In the genomic region with DNA sequence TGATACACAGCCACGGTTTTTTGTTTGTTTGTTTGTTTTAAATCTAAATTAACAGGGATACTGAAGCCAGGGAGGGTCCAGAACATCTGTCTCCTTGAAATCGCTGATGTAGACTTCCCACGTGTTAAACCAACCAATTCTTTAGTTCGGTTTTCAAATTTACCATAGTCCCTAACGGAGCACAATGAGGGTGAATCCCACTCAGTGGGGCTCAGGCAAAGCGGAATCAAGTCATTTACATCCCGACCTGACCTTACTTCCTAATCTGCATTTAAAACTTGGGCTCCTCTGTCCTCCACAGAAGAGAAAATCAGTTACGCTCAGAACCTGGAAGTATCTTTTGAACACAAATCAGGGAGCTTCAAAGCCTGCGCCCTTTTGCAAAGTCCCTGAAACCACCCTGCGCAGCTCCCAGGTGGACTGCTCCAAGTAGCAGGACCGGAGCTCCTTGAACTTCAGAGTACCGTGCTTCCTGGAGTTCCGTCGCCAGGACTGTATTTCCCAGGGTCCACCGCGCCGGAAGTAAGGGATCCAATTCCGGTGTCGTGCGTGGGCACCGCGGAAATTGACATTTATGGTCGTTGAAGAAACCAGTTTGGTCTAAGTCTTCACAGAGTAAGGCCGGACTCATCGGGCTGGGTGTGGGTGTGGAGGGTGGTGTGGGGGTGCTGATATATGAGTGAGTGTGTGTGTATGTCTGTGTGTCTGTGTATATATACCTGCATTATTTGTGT, we compare ENCODE assay signal across 8 mouse cellular contexts. TPM values are rescaled to one million over a fixed set of nuclear protein-coding genes. Genes with fewer than 3 reads are reported as not detected.
A peak's percentile ranks its signal among the peaks of the same experiment; 100 is the strongest.
DNase-seq lines count a peak whose midpoint lies in the region; ATAC-seq and TF ChIP-seq lines count a peak whose summit lies in the region.

No protein-coding gene starts in this region.

- no peak for TF ChIP-seq RAD21 in MEL (IDR thresholded peaks at IDR 0.05; ENCODE audit: low read depth, low read length)

- DNase-seq in MEL (ENCODE audit: low read depth, low spot score): peak; percentile 91
- DNase-seq in cerebellum, adult 2 months: peak; percentile 84
- peak; percentile 77 for DNase-seq in forebrain, postnatal 0 days
- peak; percentile 58 for DNase-seq in layer of hippocampus, adult 9-10 months (ENCODE audit: low spot score)
- peak; percentile 55 for DNase-seq in ovary, postnatal 10 days (ENCODE audit: low spot score)
- peak; percentile 53 to 65 for DNase-seq in thymus, postnatal 10 days (ENCODE audit: low spot score in 2 of 2)

- H3K27ac ChIP-seq in MEL (ENCODE audit: control insufficient read depth, low read depth, low read length): peak overlapping the region; percentile 59
- H3K27ac ChIP-seq in cerebellum, adult 2 months (ENCODE audit: insufficient read depth, low read length): no peak overlapping the region
- H3K27ac ChIP-seq in forebrain, postnatal 0 days (ENCODE audit: low read depth, low read length): no peak overlapping the region
- peak overlapping the region; percentile 63 for H3K27ac ChIP-seq in lung, embryonic 16.5 days (ENCODE audit: low read length)

- H3K4me1 ChIP-seq in MEL (ENCODE audit: control insufficient read depth in 1 of 2, insufficient read depth in 2 of 2, low read length in 2 of 2): no peaks in the 10 kb centered on the region
- peaks cover 3% of the 10 kb centered on the region; the same call in 1 of the 2 replicates for H3K4me1 ChIP-seq in cerebellum, adult 2 months (ENCODE audit: control insufficient read depth, insufficient read depth, low read length)
- H3K4me1 ChIP-seq in forebrain, postnatal 0 days (ENCODE audit: insufficient read depth): no peaks in the 10 kb centered on the region
- peaks cover 6% of the 10 kb centered on the region; the same call in 1 of the 2 replicates for H3K4me1 ChIP-seq in lung, embryonic 16.5 days (replicated peaks; ENCODE audit: control insufficient read depth, insufficient read depth, low read length)

- H3K9ac ChIP-seq in MEL (ENCODE audit: control insufficient read depth, low read depth, low read length, poor library complexity, severe bottlenecking): peak overlapping the region; percentile 77
- peak overlapping the region; percentile 53 for H3K9ac ChIP-seq in forebrain, postnatal 0 days
- H3K9ac ChIP-seq in lung, embryonic 16.5 days (ENCODE audit: low read length): peak overlapping the region; percentile 76

- TF ChIP-seq POLR2A in MEL (IDR thresholded peaks at IDR 0.05; ENCODE audit: control insufficient read depth in 1 of 2, insufficient read depth in 1 of 2, low read depth in 1 of 2, low read length in 2 of 2, poor library complexity in 1 of 2): peak; percentile 84 to 97; a peak in 3 of 4 replicates
- peak; percentile 57; the same call in 1 of the 2 replicates for TF ChIP-seq POLR2A in cerebellum, adult 2 months (IDR thresholded peaks at IDR 0.05; ENCODE audit: borderline replicate concordance, insufficient read depth, low read length)

- peak; percentile 98 for ATAC-seq in forebrain, postnatal 0 days
- peak; percentile 72 to 97 for ATAC-seq in hematopoietic stem cell, adult 5-6 weeks (replicated peaks in 1 of 2; ENCODE audit: insufficient read depth in 1 of 2, low FRiP score in 2 of 2, low TSS enrichment in 1 of 2, low read depth in 1 of 2, poor library complexity in 2 of 2, severe bottlenecking in 2 of 2)
- peak; percentile 97 for ATAC-seq in lung, embryonic 16.5 days (ENCODE audit: low read depth)

- peak overlapping the region; percentile 82 to 86 for H3K4me3 ChIP-seq in MEL (ENCODE audit: control insufficient read depth in 1 of 2, insufficient read depth in 1 of 2, low read depth in 2 of 2, low read length in 2 of 2)
- H3K4me3 ChIP-seq in cerebellum, adult 2 months (replicated peaks; ENCODE audit: insufficient read depth, low read depth, low read length): peak overlapping the region; percentile 97
- H3K4me3 ChIP-seq in forebrain, postnatal 0 days (ENCODE audit: low read depth, low read length): peak overlapping the region; percentile 63
- H3K4me3 ChIP-seq in lung, embryonic 16.5 days (ENCODE audit: low read length): peak overlapping the region; percentile 72

- H3K79me2 ChIP-seq in MEL (ENCODE audit: control insufficient read depth, insufficient read depth, low read length, poor library complexity): peaks cover 12% of the 10 kb centered on the region

- TF ChIP-seq EP300 in MEL (IDR thresholded peaks at IDR 0.05; ENCODE audit: low read depth in 1 of 2, low read length in 2 of 2): 0 out of 4 replicates have a peak, but pooled peaks of 1 of the 2 experiments have one; percentile 18

- WGBS in cerebellum, adult 2 months: under 1% methylated on average over 25 of the region's 25 CpGs
- WGBS in forebrain, postnatal 0 days: under 1% methylated on average over 25 of the region's 25 CpGs
- under 1% methylated on average over 25 of the region's 25 CpGs for WGBS in lung, embryonic 16.5 days

- H3K9me3 ChIP-seq in MEL (replicated peaks; ENCODE audit: insufficient read depth, low read length): no peaks in the 10 kb centered on the region
- no peaks in the 10 kb centered on the region for H3K9me3 ChIP-seq in forebrain, postnatal 0 days (ENCODE audit: low read length)
- H3K9me3 ChIP-seq in lung, embryonic 16.5 days (ENCODE audit: control insufficient read depth, low read length): no peaks in the 10 kb centered on the region

- peak overlapping the region; percentile 61 for H3K4me2 ChIP-seq in forebrain, postnatal 0 days (ENCODE audit: low read depth)
- peak overlapping the region; percentile 92 for H3K4me2 ChIP-seq in lung, embryonic 16.5 days (ENCODE audit: low read depth, low read length)

- no peak for TF ChIP-seq CTCF in MEL (IDR thresholded peaks at IDR 0.05 in 2 of 3, conservative IDR thresholded peaks at IDR 0.05 in 1 of 3; ENCODE audit: control insufficient read depth in 1 of 3, insufficient read depth in 1 of 3, low read depth in 2 of 3, low read length in 3 of 3, poor library complexity in 1 of 3, severe bottlenecking in 1 of 3)
- no peak for TF ChIP-seq CTCF in cerebellum, adult 2 months (IDR thresholded peaks at IDR 0.05; ENCODE audit: borderline replicate concordance, insufficient read depth, low read depth, low read length)
- no peak for TF ChIP-seq CTCF in forebrain, postnatal 0 days (IDR thresholded peaks at IDR 0.05; ENCODE audit: low read depth)

- H3K36me3 ChIP-seq in MEL (ENCODE audit: control insufficient read depth in 1 of 2, insufficient read depth in 2 of 2, low read length in 2 of 2): peaks cover 0 to 6% of the 10 kb centered on the region in 2 experiments; a peak in 2 of 4 replicates
- peaks cover 10% of the 10 kb centered on the region for H3K36me3 ChIP-seq in forebrain, postnatal 0 days (ENCODE audit: insufficient read depth)
- H3K36me3 ChIP-seq in lung, embryonic 16.5 days (ENCODE audit: control insufficient read depth, insufficient read depth, low read length): peaks cover 8% of the 10 kb centered on the region

- H3K27me3 ChIP-seq in MEL (ENCODE audit: control insufficient read depth in 1 of 2, insufficient read depth in 2 of 2, low read length in 2 of 2): no peaks in the 10 kb centered on the region
- H3K27me3 ChIP-seq in cerebellum, adult 2 months (ENCODE audit: control insufficient read depth, insufficient read depth, low read length): no peaks in the 10 kb centered on the region
- H3K27me3 ChIP-seq in forebrain, postnatal 0 days (ENCODE audit: insufficient read depth, low read length): no peaks in the 10 kb centered on the region
- H3K27me3 ChIP-seq in lung, embryonic 16.5 days (ENCODE audit: control insufficient read depth, insufficient read depth, low read depth, low read length): no peaks in the 10 kb centered on the region

TF ChIP-seq in MEL, 35 proteins besides CTCF, POLR2A, EP300 and RAD21 (continues in another document):
- TF ChIP-seq GATA1 (IDR thresholded peaks at IDR 0.05; ENCODE audit: low read depth, low read length) (0 out of 2 replicates have a peak, but pooled peaks have one; percentile 3), MEF2A (IDR thresholded peaks at IDR 0.05; ENCODE audit: extremely low read depth, insufficient replicate concordance, low read depth, low read length, poor library complexity, severe bottlenecking) (no peak), MYC (IDR thresholded peaks at IDR 0.05; ENCODE audit: low read depth, low read length) (peak; percentile 55), BHLHE40 (IDR thresholded peaks at IDR 0.05; ENCODE audit: borderline replicate concordance, low read depth, low read length) (no peak), ZKSCAN1 (IDR thresholded peaks at IDR 0.05; ENCODE audit: low read depth, low read length) (no peak), ELF1 (IDR thresholded peaks at IDR 0.05; ENCODE audit: low read depth, low read length) (peak; percentile 97), RCOR1 (IDR thresholded peaks at IDR 0.05; ENCODE audit: low read depth, low read length) (no peak)

RNA-seq across cellular contexts. Expression of gene Zfp626, which starts 2.5 kb away (rescaled TPM):
- total RNA-seq in MEL (2012; rRNA removed): 3.0 and 3.2 TPM in 2 replicates
- 1 to 10 TPM in 1 of 2 experiments, not detected in 1; 4.0 TPM for polyA plus RNA-seq in MEL (2012; ENCODE audit: insufficient read depth in 1 of 2, insufficient read length in 2 of 2, low read depth in 1 of 2, low replicate concordance in 2 of 2, missing spikeins in 1 of 2)
- polyA plus RNA-seq in cerebellum, adult 2 months (2012; rRNA removed): 3.7 and 3.9 TPM in 2 replicates
- total RNA-seq in forebrain, postnatal 0 days (2014; rRNA removed): 4.6 and 9.5 TPM in 2 replicates
- polyA plus RNA-seq in forebrain, postnatal 0 days (2015; fragmentation: Nextera tagmentation; extraction: Ambion mirVana): 0.84 and 1.1 TPM in 2 replicates
- total RNA-seq in hematopoietic stem cell, adult 5-6 weeks (2017): 9.0 and 10.3 TPM in 2 replicates
- polyA plus RNA-seq in lung, embryonic 16.5 days (2015; fragmentation: Nextera tagmentation; extraction: Ambion mirVana): 2.3 and 2.4 TPM in 2 replicates

RNA-seq across cellular contexts. Expression of gene Zfp59, which starts 33.9 kb away (rescaled TPM):
- 6.0 and 6.9 TPM in 2 replicates for total RNA-seq in MEL (2012; rRNA removed)
- 1 to 10 TPM in 1 of 2 experiments, not detected in 1; 4.6 TPM for polyA plus RNA-seq in MEL (2012; ENCODE audit: insufficient read depth in 1 of 2, insufficient read length in 2 of 2, low read depth in 1 of 2, low replicate concordance in 2 of 2, missing spikeins in 1 of 2)
- 4.0 and 4.4 TPM in 2 replicates for polyA plus RNA-seq in cerebellum, adult 2 months (2012; rRNA removed)
- total RNA-seq in forebrain, postnatal 0 days (2014; rRNA removed): 10.7 and 11.6 TPM in 2 replicates
- 3.5 and 5.2 TPM in 2 replicates for polyA plus RNA-seq in forebrain, postnatal 0 days (2015; fragmentation: Nextera tagmentation; extraction: Ambion mirVana)
- 8.5 and 10.4 TPM in 2 replicates for total RNA-seq in hematopoietic stem cell, adult 5-6 weeks (2017)
- 8.4 TPM in 2 replicates for polyA plus RNA-seq in lung, embryonic 16.5 days (2015; fragmentation: Nextera tagmentation; extraction: Ambion mirVana)

RNA-seq across cellular contexts. Expression of gene Zfp607a, which starts 52.9 kb away (rescaled TPM):
- 4.0 and 4.4 TPM in 2 replicates for total RNA-seq in MEL (2012; rRNA removed)
- polyA plus RNA-seq in MEL (2012; ENCODE audit: insufficient read depth in 1 of 2, insufficient read length in 2 of 2, low read depth in 1 of 2, low replicate concordance in 2 of 2, missing spikeins in 1 of 2): 1 to 10 TPM in 1 of 2 experiments, not detected in 1; 2.4 TPM
- polyA plus RNA-seq in cerebellum, adult 2 months (2012; rRNA removed): 0.62 and 0.70 TPM in 2 replicates
- total RNA-seq in forebrain, postnatal 0 days (2014; rRNA removed): 2.5 and 2.8 TPM in 2 replicates
- polyA plus RNA-seq in forebrain, postnatal 0 days (2015; fragmentation: Nextera tagmentation; extraction: Ambion mirVana): 0.54 and 0.68 TPM in 2 replicates
- total RNA-seq in hematopoietic stem cell, adult 5-6 weeks (2017): 7.0 and 14.1 TPM in 2 replicates
- polyA plus RNA-seq in lung, embryonic 16.5 days (2015; fragmentation: Nextera tagmentation; extraction: Ambion mirVana): 3.6 and 4.2 TPM in 2 replicates

Comparison
In these comparisons a context has a peak if more than half of its experiments do, and no peak if none do; other contexts are left out.
1. H3K27ac ChIP-seq: peak in MEL (single experiment) and lung, embryonic 16.5 days (single experiment); none in cerebellum, adult 2 months (single experiment) and forebrain, postnatal 0 days (single experiment).
2. Peak in every context shown above with its lines, with median percentiles within 50 percentile points of each other: DNase-seq, H3K4me3 ChIP-seq, H3K9ac ChIP-seq and ATAC-seq.